In genomic region chr10:23108122-23108521, GRCm38 (mm10) we compare ENCODE assay signal across 18 mouse cellular contexts.
"Had no signal": no experiment of that assay in that cellular context is flagged by ENCODE, and none has a peak within 500 bp of the region (broad histone marks: within the 10 kb centered on the region; RNA-seq: fewer than 3 reads in every experiment).

No protein-coding gene starts in this region.

- H3K4me1 ChIP-seq: liver, embryonic 15.5 days; lung, embryonic 15.5 days; megakaryocyte, embryonic 14.5 days; midbrain, embryonic 13.5 days; midbrain, embryonic 15.5 days; neural tube, embryonic 12.5 days; stomach, embryonic 15.5 days had no signal

- H3K27ac ChIP-seq: liver, embryonic 15.5 days; lung, embryonic 15.5 days; macrophage; midbrain, embryonic 13.5 days; midbrain, embryonic 15.5 days; neural tube, embryonic 12.5 days; stomach, embryonic 15.5 days; stomach, postnatal 0 days had no signal

- H3K9me3 ChIP-seq: liver, embryonic 15.5 days; lung, embryonic 15.5 days; megakaryocyte, embryonic 14.5 days; midbrain, embryonic 13.5 days; midbrain, embryonic 15.5 days; neural tube, embryonic 12.5 days; stomach, embryonic 15.5 days had no signal

- H3K9ac ChIP-seq: liver, embryonic 15.5 days; liver, postnatal 0 days; lung, embryonic 15.5 days; midbrain, embryonic 13.5 days; midbrain, embryonic 15.5 days; neural tube, embryonic 12.5 days; stomach, embryonic 15.5 days had no signal

- ATAC-seq: liver, postnatal 0 days; lung, postnatal 0 days; midbrain, embryonic 13.5 days; midbrain, embryonic 15.5 days had no signal

- H3K4me2 ChIP-seq: liver, embryonic 15.5 days; lung, embryonic 15.5 days; midbrain, embryonic 13.5 days; midbrain, embryonic 15.5 days; neural tube, embryonic 12.5 days; stomach, embryonic 15.5 days had no signal

- H3K36me3 ChIP-seq: liver, embryonic 15.5 days; lung, embryonic 15.5 days; midbrain, embryonic 13.5 days; midbrain, embryonic 15.5 days; neural tube, embryonic 12.5 days; stomach, embryonic 15.5 days had no signal

- H3K27me3 ChIP-seq: liver, embryonic 15.5 days; lung, embryonic 15.5 days; megakaryocyte, embryonic 14.5 days; midbrain, embryonic 13.5 days; midbrain, embryonic 15.5 days; neural tube, embryonic 12.5 days; stomach, embryonic 15.5 days had no signal

- DNase-seq: liver, postnatal 0 days; lung, adult 2 months; lung, postnatal 14 days; lung, postnatal 36 days; right cerebral cortex, postnatal 14 days; thymus, adult 2 months; thymus, postnatal 25 days; thymus, postnatal 4 days had no signal

- H3K4me3 ChIP-seq: liver, embryonic 15.5 days; lung, embryonic 15.5 days; megakaryocyte, embryonic 14.5 days; midbrain, embryonic 13.5 days; midbrain, embryonic 15.5 days; neural tube, embryonic 12.5 days; stomach, embryonic 15.5 days had no signal
